Mouse (Mus musculus) MEL (cell line): ENCODE data around the gene 4930430F08Rik. TPM values are rescaled to one million over a fixed set of nuclear protein-coding genes. Genes with fewer than 3 reads are reported as not detected.

Experiments
- DNase-seq: peaks from one replicate; pipeline ENCODE4 v3.0.0; 2011; ENCODE audit warnings: low read depth, low spot score
- H3K27ac ChIP-seq: 2 replicates; pipeline ENCODE4 v1.5.1; 2012; ENCODE audit warnings: low read depth, mild to moderate bottlenecking, control low read depth, low read length, moderate library complexity; ENCODE audit not compliant: control insufficient read depth
- H3K27me3 ChIP-seq, 2 experiments: fragments of 150-350 bp in 1 of 2; sonication (generic) in 1 of 2; 2 replicates each; pipeline ENCODE4 v1.6.1; 2012; ENCODE audit warnings: low read length in 2 of 2, mild to moderate bottlenecking in 2 of 2, improper control_type of control experiment in 1 of 2, moderate library complexity in 1 of 2; ENCODE audit not compliant: insufficient read depth in 2 of 2, control insufficient read depth in 1 of 2
- H3K36me3 ChIP-seq, 2 experiments: 2 replicates each; pipeline ENCODE4 v1.6.1; 2012 to 2014; ENCODE audit warnings: low read length in 2 of 2, improper control_type of control experiment in 1 of 2, inconsistent platforms in 1 of 2, mild to moderate bottlenecking in 1 of 2; ENCODE audit not compliant: insufficient read depth in 2 of 2, control insufficient read depth in 1 of 2
- H3K4me1 ChIP-seq, 2 experiments: fragments of 150-350 bp in 1 of 2; sonication (generic) in 1 of 2; 2 replicates each; pipeline ENCODE4 v1.6.1; 2012; ENCODE audit warnings: low read length in 2 of 2, improper control_type of control experiment in 1 of 2, mild to moderate bottlenecking in 1 of 2; ENCODE audit not compliant: insufficient read depth in 2 of 2, control insufficient read depth in 1 of 2
- H3K4me3 ChIP-seq, 2 experiments: fragments of 150-350 bp in 1 of 2; sonication (generic) in 1 of 2; 2 replicates each; pipeline ENCODE4 v1.5.1; 2012; ENCODE audit warnings: low read depth in 2 of 2, low read length in 2 of 2, mild to moderate bottlenecking in 2 of 2, moderate library complexity in 2 of 2, control low read depth in 1 of 2, improper control_type of control experiment in 1 of 2; ENCODE audit not compliant: control insufficient read depth in 1 of 2, insufficient read depth in 1 of 2
- H3K79me2 ChIP-seq: 2 replicates; pipeline ENCODE4 v1.6.1; 2012; ENCODE audit warnings: mild to moderate bottlenecking, low read length, moderate library complexity; ENCODE audit not compliant: control insufficient read depth, poor library complexity, insufficient read depth
- H3K9ac ChIP-seq: 2 replicates; pipeline ENCODE4 v1.6.1; 2012; ENCODE audit warnings: low read depth, mild to moderate bottlenecking, control low read depth, low read length, moderate library complexity; ENCODE audit not compliant: control insufficient read depth, poor library complexity, severe bottlenecking
- H3K9me3 ChIP-seq: fragments of 150-350 bp; sonication (generic); replicated peaks from 2 replicates; pipeline ENCODE4 v1.6.1; 2012; ENCODE audit warnings: mild to moderate bottlenecking, low read length, improper control_type of control experiment, moderate library complexity; ENCODE audit not compliant: insufficient read depth
- BHLHE40 ChIP-seq: IDR thresholded peaks from 2 replicates; pipeline ENCODE4 v1.6.1; 2012; ENCODE audit warnings: low read depth, mild to moderate bottlenecking, inconsistent platforms, low read length, improper control_type of control experiment, borderline replicate concordance
- CHD2 ChIP-seq: IDR thresholded peaks from 2 replicates; pipeline ENCODE4 v1.6.1; 2011; ENCODE audit warnings: low read length, improper control_type of control experiment
- E2F4 ChIP-seq: IDR thresholded peaks from 2 replicates; pipeline ENCODE4 v1.6.1; 2011; ENCODE audit warnings: low read depth, low read length, improper control_type of control experiment, borderline replicate concordance
- ELF1 ChIP-seq: IDR thresholded peaks from 2 replicates; pipeline ENCODE4 v1.6.1; 2014; ENCODE audit warnings: low read depth, mild to moderate bottlenecking, inconsistent platforms, low read length, improper control_type of control experiment, moderate library complexity
- EP300 ChIP-seq, 2 experiments: IDR thresholded peaks; 2 replicates each; pipeline ENCODE4 v1.6.1; 2011; ENCODE audit warnings: improper control_type of control experiment in 2 of 2, low read length in 2 of 2, low read depth in 1 of 2, mild to moderate bottlenecking in 1 of 2
- ETS1 ChIP-seq: IDR thresholded peaks from 2 replicates; pipeline ENCODE4 v1.6.1; 2012; ENCODE audit warnings: low read depth, mild to moderate bottlenecking, inconsistent platforms, low read length, improper control_type of control experiment, moderate library complexity
- GABPA ChIP-seq: IDR thresholded peaks from 2 replicates; pipeline ENCODE4 v1.6.1; 2012; ENCODE audit warnings: low read depth, mild to moderate bottlenecking, inconsistent platforms, low read length, improper control_type of control experiment, moderate library complexity
- JUND ChIP-seq: IDR thresholded peaks from 2 replicates; pipeline ENCODE4 v1.6.1; 2011; ENCODE audit warnings: low read depth, mild to moderate bottlenecking, improper control_type of control experiment, low read length
- MAFK ChIP-seq: IDR thresholded peaks from 2 replicates; pipeline ENCODE4 v1.6.1; 2011; ENCODE audit warnings: low read depth, mild to moderate bottlenecking, low read length, improper control_type of control experiment, borderline replicate concordance
- MAX ChIP-seq: IDR thresholded peaks from 2 replicates; pipeline ENCODE4 v1.6.1; 2011; ENCODE audit warnings: low read length, improper control_type of control experiment
- MAZ ChIP-seq: IDR thresholded peaks from 2 replicates; pipeline ENCODE4 v1.6.1; 2012; ENCODE audit warnings: low read depth, mild to moderate bottlenecking, inconsistent platforms, low read length, improper control_type of control experiment
- MXI1 ChIP-seq: IDR thresholded peaks from 2 replicates; pipeline ENCODE4 v1.6.1; 2011; ENCODE audit warnings: mild to moderate bottlenecking, low read depth, low read length, improper control_type of control experiment
- MYB ChIP-seq: IDR thresholded peaks from 2 replicates; pipeline ENCODE4 v1.6.1; 2011; ENCODE audit warnings: mild to moderate bottlenecking, low read depth, low read length, improper control_type of control experiment
- MYC ChIP-seq: IDR thresholded peaks from 2 replicates; pipeline ENCODE4 v1.6.1; 2011; ENCODE audit warnings: low read depth, mild to moderate bottlenecking, low read length, improper control_type of control experiment, moderate library complexity
- NRF1 ChIP-seq: IDR thresholded peaks from 2 replicates; pipeline ENCODE4 v1.6.1; 2014; ENCODE audit warnings: low read depth, mild to moderate bottlenecking, inconsistent platforms, low read length, improper control_type of control experiment, moderate library complexity; ENCODE audit not compliant: poor library complexity, insufficient read depth, severe bottlenecking
- RAD21 ChIP-seq: IDR thresholded peaks from 2 replicates; pipeline ENCODE4 v1.6.1; 2011; ENCODE audit warnings: mild to moderate bottlenecking, low read depth, low read length, improper control_type of control experiment
- RCOR1 ChIP-seq: IDR thresholded peaks from 2 replicates; pipeline ENCODE4 v1.6.1; 2012; ENCODE audit warnings: low read depth, mild to moderate bottlenecking, inconsistent platforms, low read length, improper control_type of control experiment
- TBP ChIP-seq: IDR thresholded peaks from 2 replicates; pipeline ENCODE4 v1.8.0; 2011; ENCODE audit warnings: low read depth, low read length, improper control_type of control experiment
- ZC3H11A ChIP-seq: IDR thresholded peaks from 2 replicates; pipeline ENCODE4 v1.6.1; 2012; ENCODE audit warnings: low read depth, mild to moderate bottlenecking, inconsistent platforms, low read length, improper control_type of control experiment
- ZMIZ1 ChIP-seq: IDR thresholded peaks from 2 replicates; pipeline ENCODE4 v1.6.1; 2012; ENCODE audit warnings: low read depth, mild to moderate bottlenecking, inconsistent platforms, low read length, improper control_type of control experiment, moderate library complexity
- ZNF384 ChIP-seq: IDR thresholded peaks from 2 replicates; pipeline ENCODE4 v1.6.1; 2012; ENCODE audit warnings: low read depth, mild to moderate bottlenecking, inconsistent platforms, low read length, improper control_type of control experiment
- polyA plus RNA-seq, 2 experiments: library from polyadenylated mRNA; stranded (reverse) in 1 of 2; unstranded in 1 of 2; fragments of >175 nt in 1 of 2; fragments of >200 nt in 1 of 2; gene quantifications; 2 replicates each; pipeline versions ENCODE4 v1.2.1 to v1.2.4; 2012; ENCODE audit warnings: low replicate concordance in 2 of 2, low read depth in 1 of 2; ENCODE audit not compliant: insufficient read length in 2 of 2, insufficient read depth in 1 of 2, missing spikeins in 1 of 2
- total RNA-seq: library from RNA; depleted of rRNA; stranded (reverse); fragments of 300-350 nt; gene quantifications from 2 replicates; pipeline ENCODE4 v1.2.3, GENCODE M21; 2012

Gene 4930430F08Rik
- total and polyA plus RNA-seq, 3 experiments, result 10.5 to 22.7 TPM; not detected in 1

DNA sequence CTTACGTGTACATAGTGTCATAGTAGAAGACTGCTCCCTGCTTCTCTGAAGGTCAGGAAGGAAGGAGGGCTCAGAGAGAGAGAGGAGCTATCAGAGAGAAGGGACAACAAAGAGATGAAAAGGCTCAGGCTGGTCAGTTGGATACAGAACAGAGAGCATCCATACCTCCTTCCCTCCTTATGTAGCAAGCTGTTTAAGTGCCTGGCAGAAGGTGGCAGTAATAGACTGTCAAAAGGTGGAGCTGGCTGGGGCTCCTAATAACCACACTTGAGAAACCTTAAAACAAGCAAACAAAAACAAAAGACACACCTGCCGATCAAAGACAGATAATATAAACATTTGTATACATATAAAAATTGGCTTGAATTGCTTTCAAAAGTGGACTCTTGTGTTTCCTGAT lies 14.0 kb upstream of the 4930430F08Rik start:
- Histone ChIP-seq H3K9me3 (no peaks in the 10 kb centered on the region), H3K27ac (no peak overlapping the region)
- TF ChIP-seq ELF1, result no peak
- TF ChIP-seq RAD21, result peak; percentile 15
- TF ChIP-seq, all 39 proteins: peak for 1
- no peak for DNase-seq
- Histone ChIP-seq H3K79me2 (no peaks in the 10 kb centered on the region), H3K4me3 (no peak overlapping the region), H3K9ac (no peak overlapping the region), H3K4me1 (no peaks in the 10 kb centered on the region), H3K27me3 (peaks cover 5 to 8% of the 10 kb centered on the region in 2 experiments), H3K36me3 (no peaks in the 10 kb centered on the region)

DNA sequence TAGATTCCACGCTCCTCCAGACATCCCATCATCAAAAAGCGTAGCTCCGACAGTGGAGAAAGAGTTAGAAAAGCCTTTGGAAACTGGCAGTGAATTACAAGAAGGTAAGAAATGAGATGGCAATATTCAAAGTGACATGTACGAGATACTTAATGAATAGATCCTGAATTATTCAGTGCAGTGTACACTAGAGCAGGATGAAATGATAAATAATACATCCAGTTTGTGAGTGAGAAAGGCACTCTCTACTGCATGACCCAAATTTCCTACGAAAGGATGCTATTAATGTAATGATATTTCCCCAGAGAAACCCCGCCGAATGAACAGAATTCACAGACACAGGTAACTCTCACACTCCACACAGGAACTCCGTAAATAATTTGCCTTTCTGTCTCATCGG lies 13.3 kb upstream of the 4930430F08Rik start:
- Histone ChIP-seq H3K4me1 (no peaks in the 10 kb centered on the region), H3K27me3 (peaks cover 5 to 8% of the 10 kb centered on the region in 2 experiments), H3K4me3 (no peak overlapping the region), H3K9ac (no peak overlapping the region), H3K9me3 (no peaks in the 10 kb centered on the region)
- no peak for TF ChIP-seq BHLHE40
- no peak for TF ChIP-seq CHD2
- TF ChIP-seq GABPA, result no peak
- TF ChIP-seq NRF1, result no peak
- no peak for TF ChIP-seq MAZ
- no peak for TF ChIP-seq MAFK
- no peak for TF ChIP-seq ZNF384
- TF ChIP-seq RCOR1, result no peak
- no peak for TF ChIP-seq EP300 (IDR thresholded peaks at IDR 0.05; ENCODE audit: low read depth in 1 of 2, low read length in 2 of 2)
- TF ChIP-seq ZC3H11A, result no peak
- no peak for TF ChIP-seq MYC
- no peak for TF ChIP-seq MAX
- TF ChIP-seq MYB, result no peak
- no peak for TF ChIP-seq TBP
- no peak for TF ChIP-seq MXI1
- TF ChIP-seq, all 39 proteins: peak for 0
- no peak for DNase-seq
- Histone ChIP-seq H3K36me3 (no peaks in the 10 kb centered on the region), H3K79me2 (no peaks in the 10 kb centered on the region), H3K27ac (no peak overlapping the region)

DNA sequence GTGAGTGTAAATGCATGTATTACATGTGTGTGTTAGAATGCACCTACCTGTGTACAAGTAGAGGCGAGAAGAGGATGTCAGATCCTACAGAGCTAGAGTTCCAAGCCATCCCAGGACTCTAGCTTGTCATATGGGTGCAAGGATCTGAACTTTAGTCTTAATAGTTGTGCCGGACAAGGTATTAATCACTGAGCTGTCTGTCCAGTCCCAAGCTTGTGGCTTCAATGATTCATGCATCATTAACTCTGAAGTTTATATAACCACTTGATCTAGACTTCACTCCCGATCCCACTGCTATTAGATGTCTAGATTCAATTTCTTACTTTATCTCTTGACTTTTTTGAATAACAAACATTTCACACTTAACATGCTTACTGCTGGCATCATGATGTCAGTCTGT lies 8.1 kb upstream of the 4930430F08Rik start:
- Histone ChIP-seq H3K4me3 (no peak overlapping the region), H3K79me2 (no peaks in the 10 kb centered on the region), H3K27ac (no peak overlapping the region), H3K9me3 (no peaks in the 10 kb centered on the region), H3K36me3 (no peaks in the 10 kb centered on the region), H3K9ac (no peak overlapping the region), H3K27me3 (peaks cover 2 to 3% of the 10 kb centered on the region in 2 experiments; a peak in 3 of 4 replicates), H3K4me1 (no peaks in the 10 kb centered on the region)
- DNase-seq, result no peak
- TF ChIP-seq CHD2 (no peak), ZMIZ1 (no peak), MAZ (no peak), ZNF384 (no peak), MAFK (no peak), E2F4 (no peak), ETS1 (no peak), JUND (no peak), TBP (no peak)
